9 mouse cellular contexts compared by ENCODE assay signal in genomic region chr13:55105953-55106691, GRCm38 (mm10). TPM values are rescaled to one million over a fixed set of nuclear protein-coding genes. Genes with fewer than 3 reads are reported as not detected.
DNase-seq lines count a peak whose midpoint lies in the region; ATAC-seq lines count a peak whose summit lies in the region.
"Had no signal": no experiment of that assay in that cellular context is flagged by ENCODE, and none has a peak within 500 bp of the region (broad histone marks: within the 10 kb centered on the region; RNA-seq: fewer than 3 reads in every experiment).

No protein-coding gene starts in this region.

- peak overlapping the region; percentile 84; the same call in 1 of the 2 replicates for H3K27ac ChIP-seq in forebrain, embryonic 14.5 days (ENCODE audit: low read depth, low read length)
- H3K27ac ChIP-seq in kidney, embryonic 16.5 days (ENCODE audit: low read length) = peak overlapping the region; percentile 83; the same call in 1 of the 2 replicates
- no peak overlapping the region for H3K27ac ChIP-seq in midbrain, embryonic 13.5 days

- peak; percentile 42 for DNase-seq in cerebellum, adult 11-12 months
- no peak for DNase-seq in cerebellum, postnatal 4 days (ENCODE audit: low spot score in 2 of 2)
- peak; percentile 51 for DNase-seq in 3T3-L1 (ENCODE audit: low read depth, low spot score)
- peak; percentile 44 for DNase-seq in c-Kit-positive CD71-positive TER-119-positive erythroid progenitor cells, embryonic 14.5 days (ENCODE audit: low spot score)
- peak; percentile 5 for DNase-seq in forebrain, embryonic 14.5 days (ENCODE audit: low spot score)
- no peak for DNase-seq in gastrocnemius, postnatal 25 days

- H3K27me3 ChIP-seq in forebrain, embryonic 14.5 days (replicated peaks; ENCODE audit: control insufficient read depth, insufficient read depth, low read length) = no peaks in the 10 kb centered on the region
- no peaks in the 10 kb centered on the region for H3K27me3 ChIP-seq in kidney, embryonic 16.5 days (ENCODE audit: insufficient read depth, low read length)
- H3K27me3 ChIP-seq in midbrain, embryonic 13.5 days = no peaks in the 10 kb centered on the region

- H3K4me1 ChIP-seq in forebrain, embryonic 14.5 days (ENCODE audit: control insufficient read depth, insufficient read depth, low read length) = peaks cover 7% of the 10 kb centered on the region
- H3K4me1 ChIP-seq in kidney, embryonic 16.5 days (ENCODE audit: insufficient read depth, low read length) = peaks cover 6% of the 10 kb centered on the region
- peaks cover 14% of the 10 kb centered on the region for H3K4me1 ChIP-seq in midbrain, embryonic 13.5 days (replicated peaks)

- 15% methylated on average over 8 of the region's 8 CpGs for WGBS in forebrain, embryonic 14.5 days
- WGBS in kidney, embryonic 16.5 days = 20% methylated on average over 8 of the region's 8 CpGs
- 21% methylated on average over 8 of the region's 8 CpGs for WGBS in midbrain, embryonic 13.5 days

- peak overlapping the region; percentile 89 for H3K9ac ChIP-seq in forebrain, embryonic 14.5 days (ENCODE audit: low read length)
- H3K9ac ChIP-seq in kidney, embryonic 16.5 days (replicated peaks; ENCODE audit: low read length) = peak overlapping the region; percentile 79
- peak overlapping the region; percentile 84 for H3K9ac ChIP-seq in midbrain, embryonic 13.5 days (replicated peaks)

- H3K36me3 ChIP-seq in forebrain, embryonic 14.5 days (ENCODE audit: control insufficient read depth, insufficient read depth, low read length) = peaks cover 10% of the 10 kb centered on the region; the same call in 1 of the 2 replicates
- peaks cover 10% of the 10 kb centered on the region for H3K36me3 ChIP-seq in kidney, embryonic 16.5 days (ENCODE audit: insufficient read depth, low read length)
- H3K36me3 ChIP-seq in midbrain, embryonic 13.5 days = peaks cover 18% of the 10 kb centered on the region

- H3K4me2 ChIP-seq in forebrain, embryonic 14.5 days (ENCODE audit: low read length) = peak overlapping the region; percentile 84
- H3K4me2 ChIP-seq in kidney, embryonic 16.5 days (replicated peaks; ENCODE audit: low read depth, low read length) = peak overlapping the region; percentile 78
- H3K4me2 ChIP-seq in midbrain, embryonic 13.5 days (replicated peaks) = peak overlapping the region; percentile 83

- no peak for ATAC-seq in forebrain, embryonic 14.5 days
- ATAC-seq in kidney, embryonic 16.5 days (ENCODE audit: low FRiP score, low TSS enrichment) = no peak
- ATAC-seq in midbrain, embryonic 13.5 days = no peak

- H3K4me3 ChIP-seq in forebrain, embryonic 14.5 days (ENCODE audit: low read depth, low read length) = peak overlapping the region; percentile 81
- peak overlapping the region; percentile 79 for H3K4me3 ChIP-seq in kidney, embryonic 16.5 days (ENCODE audit: low read length)
- peak overlapping the region; percentile 90 for H3K4me3 ChIP-seq in midbrain, embryonic 13.5 days (replicated peaks)

- H3K9me3 ChIP-seq in forebrain, embryonic 14.5 days (replicated peaks; ENCODE audit: control insufficient read depth, low read length) = no peaks in the 10 kb centered on the region
- no peaks in the 10 kb centered on the region for H3K9me3 ChIP-seq in kidney, embryonic 16.5 days (ENCODE audit: low read length)
- H3K9me3 ChIP-seq in midbrain, embryonic 13.5 days = no peaks in the 10 kb centered on the region

RNA-seq across cellular contexts. Expression of gene Zfp346, which starts 1.0 kb away (rescaled TPM):
- polyA plus RNA-seq in forebrain, embryonic 14.5 days (2014; fragmentation: Nextera tagmentation; extraction: Ambion mirVana) = 20.3 and 20.8 TPM in 2 replicates
- 19.6 and 22.7 TPM in 2 replicates for polyA plus RNA-seq in kidney, embryonic 16.5 days (2015; fragmentation: Nextera tagmentation; extraction: Ambion mirVana)
- polyA plus RNA-seq in midbrain, embryonic 13.5 days (2015; fragmentation: Nextera tagmentation; extraction: Ambion mirVana) = 26.6 and 27.5 TPM in 2 replicates
- 10 to 100 TPM in 1 of 2 experiments, 1 to 10 TPM in 1; 8.9 to 13.4 TPM for total RNA-seq in gastrocnemius, postnatal 25 days (2021)

RNA-seq across cellular contexts. Expression of gene Uimc1, which starts 6.0 kb away (rescaled TPM):
- 20.7 and 23.5 TPM in 2 replicates for polyA plus RNA-seq in forebrain, embryonic 14.5 days (2014; fragmentation: Nextera tagmentation; extraction: Ambion mirVana)
- polyA plus RNA-seq in kidney, embryonic 16.5 days (2015; fragmentation: Nextera tagmentation; extraction: Ambion mirVana) = 24.9 and 27.4 TPM in 2 replicates
- polyA plus RNA-seq in midbrain, embryonic 13.5 days (2015; fragmentation: Nextera tagmentation; extraction: Ambion mirVana) = 21.6 and 23.1 TPM in 2 replicates
- total RNA-seq in gastrocnemius, postnatal 25 days (2021) = 10 to 100 TPM; 12.4 to 12.6 TPM

RNA-seq across cellular contexts. Expression of gene Gm17617, which starts 27.2 kb away (rescaled TPM):
- not detected in 2 replicates for polyA plus RNA-seq in forebrain, embryonic 14.5 days (2014; fragmentation: Nextera tagmentation; extraction: Ambion mirVana)
- polyA plus RNA-seq in kidney, embryonic 16.5 days (2015; fragmentation: Nextera tagmentation; extraction: Ambion mirVana) = not detected in 2 replicates
- polyA plus RNA-seq in midbrain, embryonic 13.5 days (2015; fragmentation: Nextera tagmentation; extraction: Ambion mirVana) = not detected in 2 replicates
- not detected for total RNA-seq in gastrocnemius, postnatal 25 days (2021)
- total RNA-seq: left cerebral cortex, adult 18-20 months had no signal

RNA-seq across cellular contexts. Expression of gene Fgfr4, which starts 46.3 kb away (rescaled TPM):
- polyA plus RNA-seq in forebrain, embryonic 14.5 days (2014; fragmentation: Nextera tagmentation; extraction: Ambion mirVana) = 0.30 and 1.1 TPM in 2 replicates
- 21.8 and 23.0 TPM in 2 replicates for polyA plus RNA-seq in kidney, embryonic 16.5 days (2015; fragmentation: Nextera tagmentation; extraction: Ambion mirVana)
- polyA plus RNA-seq in midbrain, embryonic 13.5 days (2015; fragmentation: Nextera tagmentation; extraction: Ambion mirVana) = 0.30 and 0.47 TPM in 2 replicates
- total RNA-seq in gastrocnemius, postnatal 25 days (2021) = 1 to 10 TPM; 2.4 to 3.1 TPM

Comparison
In these comparisons a context has a peak if more than half of its experiments do, and no peak if none do; other contexts are left out.
1. DNase-seq: peak in cerebellum, adult 11-12 months (single experiment), 3T3-L1 (single experiment), c-Kit-positive CD71-positive TER-119-positive erythroid progenitor cells, embryonic 14.5 days (single experiment) and forebrain, embryonic 14.5 days (single experiment); none in cerebellum, postnatal 4 days (0 of 2) and gastrocnemius, postnatal 25 days (single experiment).
2. Peak in every context shown above with its lines, with median percentiles within 50 percentile points of each other: H3K4me2 ChIP-seq, H3K4me3 ChIP-seq and H3K9ac ChIP-seq.